9 mouse cellular contexts compared by ENCODE assay signal in the genomic region with DNA sequence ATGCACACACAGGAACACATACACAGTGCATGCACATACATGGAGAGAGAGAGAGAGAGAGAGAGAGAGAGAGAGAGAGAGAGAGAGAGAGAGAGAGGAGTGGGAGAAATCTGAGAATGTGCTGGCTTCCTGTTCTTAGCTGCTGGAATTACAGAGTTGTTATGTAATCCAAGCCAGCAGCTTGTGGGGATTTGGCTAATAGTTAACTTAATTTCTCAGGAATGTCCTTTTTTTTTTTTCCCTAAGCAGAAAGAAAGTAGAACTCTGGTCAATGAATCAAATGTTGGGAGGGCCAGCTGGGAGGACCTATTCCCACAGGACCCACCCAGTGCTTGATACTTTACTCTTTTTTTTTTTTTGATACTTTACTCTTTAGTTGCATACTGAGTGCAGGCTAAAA.
A peak's percentile ranks its signal among the peaks of the same experiment; 100 is the strongest.
DNase-seq lines count a peak whose midpoint lies in the region; ATAC-seq and TF ChIP-seq lines count a peak whose summit lies in the region.
"Had no signal": no experiment of that assay in that cellular context is flagged by ENCODE, and none has a peak within 500 bp of the region (broad histone marks: within the 10 kb centered on the region; RNA-seq: fewer than 3 reads in every experiment).

No protein-coding gene starts in this region.

- no peaks in the 10 kb centered on the region for H3K9me3 ChIP-seq in liver, embryonic 12.5 days (replicated peaks)
- H3K9me3 ChIP-seq in limb, embryonic 15.5 days = no peaks in the 10 kb centered on the region
- no peaks in the 10 kb centered on the region for H3K9me3 ChIP-seq in midbrain, embryonic 15.5 days
- no peaks in the 10 kb centered on the region for H3K9me3 ChIP-seq in hindbrain, embryonic 14.5 days (ENCODE audit: control insufficient read depth, low read length)

- no peaks in the 10 kb centered on the region for H3K36me3 ChIP-seq in liver, adult 2 months (ENCODE audit: control insufficient read depth, insufficient read depth, low read length)
- H3K36me3 ChIP-seq in liver, embryonic 12.5 days = no peaks in the 10 kb centered on the region
- H3K36me3 ChIP-seq in limb, embryonic 15.5 days = no peaks in the 10 kb centered on the region
- no peaks in the 10 kb centered on the region for H3K36me3 ChIP-seq in midbrain, embryonic 15.5 days (replicated peaks)
- H3K36me3 ChIP-seq in hindbrain, embryonic 14.5 days (replicated peaks; ENCODE audit: control insufficient read depth, insufficient read depth) = no peaks in the 10 kb centered on the region

- no peak for TF ChIP-seq CTCF in liver, adult 2 months (IDR thresholded peaks at IDR 0.05; ENCODE audit: low read depth, low read length)

- peaks cover 13% of the 10 kb centered on the region for H3K4me1 ChIP-seq in liver, adult 2 months (ENCODE audit: control insufficient read depth, insufficient read depth, low read length)
- 0 out of 2 replicates have a peak, but pooled peaks cover 5% of the 10 kb centered on the region for H3K4me1 ChIP-seq in liver, embryonic 12.5 days
- peaks cover 10% of the 10 kb centered on the region for H3K4me1 ChIP-seq in limb, embryonic 15.5 days
- no peaks in the 10 kb centered on the region for H3K4me1 ChIP-seq in midbrain, embryonic 15.5 days
- no peaks in the 10 kb centered on the region for H3K4me1 ChIP-seq in hindbrain, embryonic 14.5 days (replicated peaks; ENCODE audit: control insufficient read depth, insufficient read depth, low read length)

- H3K79me2 ChIP-seq in liver, adult 2 months (ENCODE audit: control insufficient read depth, insufficient read depth, low read length) = no peaks in the 10 kb centered on the region

- DNase-seq in liver, adult 2 months (ENCODE audit: extremely low read depth, low read depth, low spot score) = peak; percentile 92
- peak; percentile 67 for DNase-seq in kidney, adult 11 months
- DNase-seq in frontal cortex, postnatal 14 days (ENCODE audit: low spot score in 2 of 2) = no peak
- DNase-seq in hindbrain, embryonic 14.5 days (ENCODE audit: low spot score) = no peak

- TF ChIP-seq POLR2A in liver, adult 2 months (IDR thresholded peaks at IDR 0.05; ENCODE audit: extremely low read depth, insufficient read depth, low read length) = no peak

- H3K27ac ChIP-seq in liver, adult 2 months (replicated peaks; ENCODE audit: insufficient read depth, low read depth, low read length) = peak overlapping the region; percentile 90
- H3K27ac ChIP-seq in liver, embryonic 12.5 days = no peak overlapping the region
- no peak overlapping the region for H3K27ac ChIP-seq in limb, embryonic 15.5 days
- H3K27ac ChIP-seq in midbrain, embryonic 15.5 days = no peak overlapping the region
- H3K27ac ChIP-seq in hindbrain, embryonic 14.5 days = no peak overlapping the region
- H3K27ac ChIP-seq: heart, adult 2 months had no signal

- no peak overlapping the region for H3K4me3 ChIP-seq in liver, adult 2 months (ENCODE audit: insufficient read depth, low read depth, low read length)
- no peak overlapping the region for H3K4me3 ChIP-seq in liver, embryonic 12.5 days
- no peak overlapping the region for H3K4me3 ChIP-seq in limb, embryonic 15.5 days
- H3K4me3 ChIP-seq in midbrain, embryonic 15.5 days = no peak overlapping the region
- H3K4me3 ChIP-seq in hindbrain, embryonic 14.5 days (replicated peaks; ENCODE audit: low read length) = no peak overlapping the region
- H3K4me3 ChIP-seq: heart, adult 2 months had no signal

- no peak overlapping the region for H3K4me2 ChIP-seq in liver, embryonic 12.5 days
- H3K4me2 ChIP-seq in limb, embryonic 15.5 days = no peak overlapping the region
- no peak overlapping the region for H3K4me2 ChIP-seq in midbrain, embryonic 15.5 days
- H3K4me2 ChIP-seq in hindbrain, embryonic 14.5 days (replicated peaks) = no peak overlapping the region

- no peaks in the 10 kb centered on the region for H3K27me3 ChIP-seq in liver, adult 2 months (ENCODE audit: control insufficient read depth, insufficient read depth, low read length)
- no peaks in the 10 kb centered on the region for H3K27me3 ChIP-seq in liver, embryonic 12.5 days (replicated peaks)
- H3K27me3 ChIP-seq in limb, embryonic 15.5 days = no peaks in the 10 kb centered on the region
- no peaks in the 10 kb centered on the region for H3K27me3 ChIP-seq in midbrain, embryonic 15.5 days (replicated peaks)
- no peaks in the 10 kb centered on the region for H3K27me3 ChIP-seq in hindbrain, embryonic 14.5 days (ENCODE audit: control insufficient read depth, insufficient read depth, low read length)

- H3K9ac ChIP-seq in liver, adult 2 months (ENCODE audit: low read depth, low read length) = peak overlapping the region; percentile 52
- no peak overlapping the region for H3K9ac ChIP-seq in liver, embryonic 12.5 days
- no peak overlapping the region for H3K9ac ChIP-seq in limb, embryonic 15.5 days
- H3K9ac ChIP-seq in midbrain, embryonic 15.5 days = no peak overlapping the region
- no peak overlapping the region for H3K9ac ChIP-seq in hindbrain, embryonic 14.5 days

- ATAC-seq in liver, embryonic 12.5 days = no peak
- ATAC-seq in limb, embryonic 15.5 days (ENCODE audit: insufficient number of reproducible peaks, low FRiP score, low TSS enrichment, low read depth) = peak; percentile 24; the same call in 1 of the 2 replicates
- ATAC-seq in megakaryocyte, adult 5-6 weeks (ENCODE audit: poor library complexity, severe bottlenecking) = no peak
- no peak for ATAC-seq in midbrain, embryonic 15.5 days (replicated peaks)
- ATAC-seq in hindbrain, embryonic 14.5 days (ENCODE audit: low FRiP score) = no peak

Comparison
In these comparisons a context has a peak if more than half of its experiments do, and no peak if none do; other contexts are left out.
1. DNase-seq: peak in liver, adult 2 months (single experiment) and kidney, adult 11 months (single experiment); none in frontal cortex, postnatal 14 days (0 of 2) and hindbrain, embryonic 14.5 days (single experiment).